Mouse (Mus musculus): Measurements from ENCODE around the gene Drc3. TPM values are rescaled to one million over a fixed set of nuclear protein-coding genes. Genes with fewer than 3 reads are reported as not detected.
A peak's percentile ranks its signal among the peaks of the same experiment; 100 is the strongest.

Gene Drc3
- polyA plus RNA-seq, 1 experiment from 2014 or later: 2.6 TPM

DNA sequence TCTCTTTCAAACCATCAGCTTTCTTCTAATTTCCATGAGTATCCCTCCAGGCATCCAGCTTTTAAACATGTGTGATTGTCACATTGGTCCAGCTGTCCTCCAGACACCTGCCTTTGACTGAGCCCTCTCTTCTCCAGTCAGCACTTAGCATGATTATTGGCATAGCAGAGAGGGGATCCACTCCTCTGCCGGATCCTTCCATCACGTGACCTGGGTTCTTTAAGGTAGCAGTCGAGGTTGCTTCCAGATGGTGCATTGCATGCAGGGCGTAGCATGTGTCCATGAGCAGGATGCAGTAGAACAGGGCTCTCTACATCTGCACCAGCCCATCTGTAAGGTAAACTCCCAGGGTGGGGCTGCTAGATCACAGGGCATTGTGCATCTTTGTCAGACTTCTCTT is 15.8 kb downstream of the Drc3 start:
- no peaks in the 10 kb centered on the region for H3K9me3 ChIP-seq
- ATAC-seq (ENCODE audit: low FRiP score, low read depth): no peak

DNA sequence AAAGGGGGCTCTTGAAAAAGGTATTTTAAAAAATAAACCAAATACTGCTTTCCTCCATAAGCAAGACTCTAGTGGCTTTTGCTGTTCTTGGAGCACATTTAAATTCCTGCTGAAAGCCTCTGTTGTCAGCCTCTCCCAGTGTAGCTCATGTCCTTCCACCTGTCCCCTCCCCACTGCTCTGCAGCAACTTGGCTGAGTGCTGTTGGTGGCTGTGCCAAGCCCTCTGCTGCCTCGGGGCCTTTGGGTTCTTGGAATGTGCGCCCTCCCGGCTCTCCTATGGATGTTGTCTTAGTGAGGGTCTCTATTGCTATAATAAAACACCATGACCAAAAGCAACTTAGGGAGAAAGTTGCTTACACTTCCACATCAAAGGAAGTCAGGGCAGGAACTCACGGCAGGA is 16.3 kb downstream of the Drc3 start:
- WGBS: 41% methylated on average over 4 of the region's 4 CpGs
- Histone ChIP-seq H3K4me1 (peaks cover 6% of the 10 kb centered on the region; the same call in 1 of the 2 replicates), H3K27me3 (replicated peaks) (no peaks in the 10 kb centered on the region), H3K4me3 (no peak overlapping the region), H3K9me3 (no peaks in the 10 kb centered on the region), H3K36me3 (no peaks in the 10 kb centered on the region), H3K4me2 (replicated peaks) (no peak overlapping the region), H3K9ac (no peak overlapping the region), H3K27ac (no peak overlapping the region)
- ATAC-seq (ENCODE audit: low FRiP score, low read depth): no peak

More for the DNA sequence above, 15.8 kb downstream of the Drc3 start:
- H3K27me3 ChIP-seq (replicated peaks): no peaks in the 10 kb centered on the region
- 82% methylated on average over 4 of the region's 4 CpGs for WGBS
- H3K4me3 ChIP-seq: no peak overlapping the region
- H3K4me1 ChIP-seq: peaks cover 6% of the 10 kb centered on the region; the same call in 1 of the 2 replicates
- no peak overlapping the region for H3K4me2 ChIP-seq (replicated peaks)
- no peak overlapping the region for H3K27ac ChIP-seq
- H3K9ac ChIP-seq: no peak overlapping the region
- H3K36me3 ChIP-seq: no peaks in the 10 kb centered on the region

DNA sequence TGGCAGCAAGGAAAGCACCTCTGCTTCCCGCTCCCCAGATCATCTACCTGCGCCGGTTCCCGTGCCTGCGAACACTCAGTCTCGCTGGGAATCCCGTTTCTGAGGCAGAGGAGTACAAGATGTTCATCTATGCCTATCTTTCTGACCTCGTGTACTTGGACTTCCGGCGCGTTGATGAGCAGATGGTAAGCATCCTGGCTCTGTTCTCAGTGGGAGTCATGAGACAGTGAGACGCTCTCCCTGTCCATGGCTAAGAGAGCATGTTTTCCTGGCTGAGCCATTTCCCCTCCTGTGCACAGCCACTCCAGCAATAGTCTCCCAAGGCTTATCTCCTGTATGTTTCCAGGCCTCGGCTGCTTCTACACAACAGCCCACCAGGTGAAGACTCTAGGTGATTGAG is 17.3 kb downstream of the Drc3 start:
- Histone ChIP-seq H3K4me2 (replicated peaks) (no peak overlapping the region), H3K4me3 (no peak overlapping the region), H3K36me3 (no peaks in the 10 kb centered on the region), H3K27me3 (replicated peaks) (no peaks in the 10 kb centered on the region), H3K9me3 (no peaks in the 10 kb centered on the region), H3K9ac (no peak overlapping the region), H3K27ac (no peak overlapping the region), H3K4me1 (peaks cover 6% of the 10 kb centered on the region; the same call in 1 of the 2 replicates)
- no peak for ATAC-seq (ENCODE audit: low FRiP score, low read depth)
- whole genome bisulfite sequencing: 92% methylated on average over 13 of the region's 13 CpGs

DNA sequence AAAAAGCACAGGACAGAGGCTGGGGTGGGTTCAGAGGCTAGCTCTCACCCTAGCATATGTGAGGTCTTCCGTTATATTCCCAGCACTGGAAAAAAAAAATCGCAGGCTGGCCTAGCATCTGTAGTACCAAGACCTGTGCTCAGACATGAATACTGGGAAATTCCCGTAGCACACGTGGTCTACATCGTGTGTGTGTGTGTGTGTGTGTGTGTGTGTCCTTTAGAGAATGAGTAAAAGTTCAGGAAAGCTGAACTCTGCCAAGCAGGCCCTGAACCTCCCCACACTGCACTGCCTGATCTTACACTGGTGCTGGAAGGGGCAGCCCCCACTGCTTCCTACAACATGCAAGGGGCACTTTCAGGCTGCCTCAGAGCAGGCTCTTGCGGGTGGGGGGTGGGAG is 21.4 kb downstream of the Drc3 start:
- 86% methylated on average over 6 of the region's 6 CpGs for WGBS
- no peak for ATAC-seq (ENCODE audit: low FRiP score, low read depth)
- Histone ChIP-seq H3K9ac (no peak overlapping the region), H3K4me1 (no peaks in the 10 kb centered on the region), H3K4me2 (replicated peaks) (no peak overlapping the region), H3K27me3 (replicated peaks) (no peaks in the 10 kb centered on the region), H3K27ac (no peak overlapping the region), H3K36me3 (no peaks in the 10 kb centered on the region), H3K4me3 (no peak overlapping the region), H3K9me3 (no peaks in the 10 kb centered on the region)

DNA sequence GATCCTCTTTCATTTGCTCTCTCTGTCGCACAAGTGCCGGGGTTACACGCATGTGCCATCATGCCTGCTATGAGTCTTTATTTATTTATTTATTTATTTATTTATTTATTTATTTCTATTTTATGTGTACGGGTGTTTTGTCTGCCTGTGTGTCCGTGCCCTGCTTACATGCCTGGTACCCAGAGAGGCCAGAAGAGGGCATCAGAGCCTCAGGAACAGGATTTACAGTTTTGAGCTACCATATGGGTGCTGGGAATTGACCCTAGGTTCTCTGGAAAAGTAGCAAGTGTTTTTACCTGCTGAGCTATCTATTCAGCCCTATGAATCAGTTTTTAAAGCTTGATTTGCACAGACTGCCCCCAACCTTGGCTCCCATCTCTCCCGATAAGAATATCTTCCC is 30.4 kb downstream of the Drc3 start:
- Histone ChIP-seq H3K27ac (no peak overlapping the region), H3K4me2 (replicated peaks) (no peak overlapping the region), H3K27me3 (replicated peaks) (no peaks in the 10 kb centered on the region), H3K4me1 (peaks cover 18% of the 10 kb centered on the region; the same call in 1 of the 2 replicates), H3K9me3 (no peaks in the 10 kb centered on the region), H3K9ac (no peak overlapping the region), H3K36me3 (no peaks in the 10 kb centered on the region), H3K4me3 (no peak overlapping the region)
- ATAC-seq (ENCODE audit: low FRiP score, low read depth): no peak
- WGBS: 92% methylated on average over 6 of the region's 6 CpGs

DNA sequence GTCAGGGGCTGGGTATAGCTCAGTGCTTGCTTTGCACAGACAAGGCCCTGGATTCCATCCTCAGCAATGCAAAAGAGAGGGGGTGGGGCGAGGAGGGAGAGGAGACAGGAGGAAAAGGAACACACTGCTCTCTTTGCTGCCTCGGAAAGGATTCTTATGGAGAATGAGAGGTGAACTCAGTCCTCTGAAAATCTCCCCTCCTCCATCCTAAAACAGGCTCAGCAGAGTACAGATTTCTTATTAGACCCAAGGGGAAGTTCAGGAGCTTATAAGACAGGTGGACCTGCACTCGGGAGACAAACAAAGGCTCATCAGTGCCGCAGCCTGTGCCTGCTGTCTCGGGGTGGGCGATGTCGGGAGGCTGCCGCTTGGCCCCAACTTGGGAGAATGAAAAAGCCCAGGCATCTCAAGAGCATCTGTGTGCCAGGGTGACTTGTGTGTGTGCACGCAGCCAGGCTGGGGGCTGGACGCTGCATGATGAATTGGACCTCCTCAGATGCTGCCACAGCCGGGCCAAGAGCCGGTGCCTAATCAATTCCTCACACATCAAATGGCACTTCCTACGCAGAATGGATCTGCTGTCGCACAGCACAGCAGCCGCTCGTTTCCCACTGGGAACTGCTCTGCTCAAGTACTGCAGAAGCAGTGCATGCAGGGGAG is 31.8 kb downstream of the Drc3 start:
- Histone ChIP-seq H3K27ac (peak overlapping the region; percentile 57), H3K27me3 (replicated peaks) (no peaks in the 10 kb centered on the region), H3K36me3 (no peaks in the 10 kb centered on the region), H3K4me1 (peaks cover 18% of the 10 kb centered on the region; the same call in 1 of the 2 replicates), H3K9ac (peak overlapping the region; percentile 35; the same call in 1 of the 2 replicates), H3K4me2 (replicated peaks) (peak overlapping the region; percentile 52), H3K9me3 (no peaks in the 10 kb centered on the region), H3K4me3 (no peak overlapping the region)
- ATAC-seq (ENCODE audit: low FRiP score, low read depth): peak; percentile 80
- 1% methylated on average over 16 of the region's 16 CpGs for WGBS

DNA sequence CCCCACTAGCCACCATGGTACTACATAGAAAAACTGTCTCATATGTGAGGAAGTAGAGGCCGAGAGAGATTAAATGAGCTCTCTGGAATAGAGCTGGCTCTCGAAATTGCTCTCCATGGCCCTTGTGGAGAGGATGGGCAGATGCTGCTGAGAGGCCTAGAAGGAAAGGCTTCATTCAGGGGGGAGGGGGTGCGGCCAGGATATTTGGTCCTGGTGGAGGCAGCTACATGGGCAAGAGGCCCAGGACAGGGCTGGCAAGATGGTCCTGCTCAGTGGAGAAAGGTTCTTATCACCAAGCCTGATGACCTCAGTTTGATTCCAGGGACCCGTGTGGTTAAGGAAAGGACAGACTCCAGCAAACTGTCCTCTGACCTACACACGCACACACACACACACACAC is 32.8 kb downstream of the Drc3 start:
- 84% methylated on average over 5 of the region's 5 CpGs for WGBS
- Histone ChIP-seq H3K4me1 (peaks cover 18% of the 10 kb centered on the region; the same call in 1 of the 2 replicates), H3K36me3 (no peaks in the 10 kb centered on the region), H3K4me2 (replicated peaks) (no peak overlapping the region), H3K9me3 (no peaks in the 10 kb centered on the region), H3K27ac (0 out of 2 replicates have a peak overlapping the region, but pooled peaks have one; percentile 57), H3K9ac (no peak overlapping the region), H3K4me3 (no peak overlapping the region), H3K27me3 (replicated peaks) (no peaks in the 10 kb centered on the region)
- no peak for ATAC-seq (ENCODE audit: low FRiP score, low read depth)

DNA sequence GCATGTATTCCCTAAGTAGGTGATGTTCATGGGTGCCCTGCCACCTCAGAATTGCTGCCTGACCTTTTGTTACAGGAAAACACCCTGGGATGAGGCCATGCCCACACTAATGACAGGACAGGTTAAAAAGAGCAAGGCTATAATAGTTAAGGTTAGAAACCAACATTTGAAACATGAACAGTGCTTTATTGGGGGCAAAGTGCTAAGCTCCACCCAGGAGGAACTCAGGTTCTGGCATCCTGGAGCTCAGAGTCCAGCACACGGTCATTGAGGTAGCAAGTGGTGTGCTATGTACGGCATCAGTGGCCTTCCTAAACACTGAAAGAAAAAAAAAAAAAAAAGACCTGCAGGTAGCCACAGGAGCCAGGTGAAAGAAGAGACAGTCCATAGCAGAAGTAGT is 34.8 kb downstream of the Drc3 start:
- no peak overlapping the region for H3K27ac ChIP-seq
- no peaks in the 10 kb centered on the region for H3K36me3 ChIP-seq
- 94% methylated on average over 2 of the region's 2 CpGs for WGBS

DNA sequence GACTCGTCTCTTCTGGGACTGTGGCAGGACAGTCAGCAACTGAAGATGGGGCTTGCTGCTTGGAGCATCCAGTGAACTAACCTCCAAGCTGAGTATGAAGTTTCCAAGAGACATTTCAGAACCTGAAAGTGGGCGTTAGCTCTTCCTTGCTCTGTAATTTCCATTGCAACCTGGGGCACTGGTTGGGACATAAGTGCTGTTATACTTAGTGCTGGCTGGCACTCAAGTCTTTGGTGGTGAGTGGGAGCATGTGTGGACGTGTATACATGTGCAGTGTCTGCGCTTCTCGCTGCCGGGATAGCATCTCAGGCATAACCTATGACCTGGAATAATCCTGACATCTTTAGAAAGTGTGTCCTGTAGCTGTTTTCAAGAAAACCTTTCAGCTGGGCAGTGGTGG is 38.2 kb downstream of the Drc3 start:
- Histone ChIP-seq H3K27ac (no peak overlapping the region), H3K27me3 (replicated peaks) (no peaks in the 10 kb centered on the region), H3K4me2 (replicated peaks) (no peak overlapping the region), H3K4me3 (no peak overlapping the region), H3K9ac (no peak overlapping the region), H3K9me3 (no peaks in the 10 kb centered on the region), H3K36me3 (no peaks in the 10 kb centered on the region), H3K4me1 (peaks cover 5% of the 10 kb centered on the region; the same call in 1 of the 2 replicates)
- no peak for ATAC-seq (ENCODE audit: low FRiP score, low read depth)
- 84% methylated on average over 6 of the region's 6 CpGs for WGBS

More for the DNA sequence above, 34.8 kb downstream of the Drc3 start:
- Histone ChIP-seq H3K4me1 (peaks cover 18% of the 10 kb centered on the region; the same call in 1 of the 2 replicates), H3K4me2 (replicated peaks) (no peak overlapping the region), H3K9me3 (no peaks in the 10 kb centered on the region), H3K9ac (no peak overlapping the region), H3K4me3 (no peak overlapping the region), H3K27me3 (replicated peaks) (no peaks in the 10 kb centered on the region)
- ATAC-seq (ENCODE audit: low FRiP score, low read depth): no peak

DNA sequence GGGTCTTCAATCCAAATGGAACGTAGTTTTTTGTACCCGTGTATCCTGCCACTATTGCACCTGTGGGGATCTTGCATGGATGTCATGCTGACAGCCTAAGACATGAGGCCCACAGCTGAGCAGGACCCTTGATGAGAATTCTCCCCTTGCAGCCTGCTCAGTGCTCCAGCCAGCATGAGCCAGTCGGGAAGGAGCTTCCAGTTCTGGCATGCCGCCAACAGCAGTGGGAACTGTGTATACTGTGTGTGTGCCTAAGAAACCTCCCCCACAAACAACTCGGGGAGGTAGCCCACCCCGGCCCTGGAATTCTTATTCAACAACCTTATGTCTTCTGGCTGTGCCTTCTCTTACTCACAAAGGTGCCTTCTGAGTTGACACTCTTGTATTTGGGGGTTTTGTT is 43.4 kb downstream of the Drc3 start:
- Histone ChIP-seq H3K27me3 (replicated peaks) (no peaks in the 10 kb centered on the region), H3K36me3 (peaks cover 15% of the 10 kb centered on the region), H3K4me2 (replicated peaks) (no peak overlapping the region), H3K27ac (no peak overlapping the region), H3K4me1 (peaks cover 5% of the 10 kb centered on the region; the same call in 1 of the 2 replicates), H3K9me3 (no peaks in the 10 kb centered on the region), H3K4me3 (no peak overlapping the region), H3K9ac (no peak overlapping the region)
- no peak for ATAC-seq (ENCODE audit: low FRiP score, low read depth)
- WGBS: 72% methylated on average over 6 of the region's 6 CpGs

DNA sequence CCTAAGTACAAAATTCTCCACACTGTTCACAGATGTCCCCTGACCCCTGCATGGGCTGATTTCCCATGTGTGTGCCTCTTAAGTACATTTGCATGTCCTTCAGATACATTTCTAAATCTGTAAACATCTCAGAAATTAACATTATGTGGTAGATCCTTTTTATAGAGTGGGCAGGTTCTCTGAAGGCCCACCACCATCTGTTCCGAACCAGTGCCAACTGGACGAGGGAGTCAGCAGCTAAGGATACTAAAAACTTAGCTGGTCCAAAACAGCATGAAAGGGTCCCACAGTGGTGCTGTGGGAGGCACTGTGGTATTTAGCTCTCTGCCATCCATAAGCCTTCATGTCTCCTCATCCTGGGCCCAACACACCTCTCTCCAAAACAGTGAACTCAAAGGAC is 44.0 kb downstream of the Drc3 start:
- no peaks in the 10 kb centered on the region for H3K27me3 ChIP-seq (replicated peaks)
- H3K4me3 ChIP-seq: no peak overlapping the region
- no peak overlapping the region for H3K9ac ChIP-seq
- no peak overlapping the region for H3K27ac ChIP-seq
- no peak for ATAC-seq (ENCODE audit: low FRiP score, low read depth)
- no peak overlapping the region for H3K4me2 ChIP-seq (replicated peaks)
- 89% methylated on average over 2 of the region's 2 CpGs for WGBS
- peaks cover 18% of the 10 kb centered on the region for H3K36me3 ChIP-seq
- no peaks in the 10 kb centered on the region for H3K9me3 ChIP-seq
- H3K4me1 ChIP-seq: peaks cover 5% of the 10 kb centered on the region; the same call in 1 of the 2 replicates

DNA sequence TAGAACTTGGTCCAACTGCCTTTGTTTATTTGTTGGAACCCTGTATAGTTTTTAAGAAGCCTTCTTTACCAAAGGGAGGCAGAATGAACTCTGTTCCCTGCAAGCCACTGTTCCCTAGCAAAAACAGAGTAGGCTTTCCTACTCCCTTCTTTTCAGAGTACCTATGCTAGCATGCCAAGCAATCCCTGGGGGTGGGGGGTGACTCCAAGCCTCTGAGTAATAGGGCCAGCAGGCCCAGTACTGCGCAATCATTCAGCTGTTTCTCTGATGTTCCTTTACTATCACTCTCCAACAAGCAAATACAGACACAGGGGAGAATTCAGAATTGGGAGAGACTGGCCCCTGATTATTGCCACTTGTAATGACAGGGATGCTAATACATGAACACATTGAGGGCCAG is 53.5 kb downstream of the Drc3 start:
- H3K27me3 ChIP-seq (replicated peaks): no peaks in the 10 kb centered on the region
- H3K27ac ChIP-seq: no peak overlapping the region
- peaks cover 59% of the 10 kb centered on the region for H3K36me3 ChIP-seq
- H3K4me1 ChIP-seq: no peaks in the 10 kb centered on the region
- no peaks in the 10 kb centered on the region for H3K9me3 ChIP-seq
- WGBS: 100% methylated on average over 1 of the region's 1 CpGs
- no peak overlapping the region for H3K4me3 ChIP-seq
- H3K9ac ChIP-seq: no peak overlapping the region
- no peak overlapping the region for H3K4me2 ChIP-seq (replicated peaks)
- no peak for ATAC-seq (ENCODE audit: low FRiP score, low read depth)

DNA sequence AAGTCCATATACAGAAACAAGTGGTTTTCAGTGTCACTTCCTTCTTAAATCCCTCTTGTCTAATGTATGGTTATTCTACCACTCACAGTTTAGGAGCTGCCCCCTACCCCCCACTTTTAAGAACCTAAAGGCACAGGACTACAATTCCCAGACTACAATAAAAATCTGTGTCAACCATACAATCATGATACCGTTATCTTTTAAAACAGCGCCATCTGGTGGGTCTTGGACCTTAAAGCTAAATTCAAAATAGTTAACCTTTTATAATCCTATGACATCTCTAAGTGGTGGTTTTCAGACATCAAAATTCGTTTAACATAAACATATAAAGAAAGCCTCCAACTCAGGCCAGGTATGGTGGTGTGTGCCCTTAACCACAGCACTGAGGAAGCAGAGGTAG is 59.0 kb downstream of the Drc3 start:
- Histone ChIP-seq H3K9ac (no peak overlapping the region), H3K27ac (no peak overlapping the region), H3K9me3 (no peaks in the 10 kb centered on the region), H3K4me1 (peaks cover 12% of the 10 kb centered on the region), H3K4me3 (no peak overlapping the region), H3K27me3 (replicated peaks) (no peaks in the 10 kb centered on the region), H3K4me2 (replicated peaks) (no peak overlapping the region), H3K36me3 (peaks cover 14% of the 10 kb centered on the region)
- no peak for ATAC-seq (ENCODE audit: low FRiP score, low read depth)
- 15% methylated on average over 3 of the region's 3 CpGs for WGBS
